Mouse (Mus musculus) spleen, adult 12 weeks (tissue): Measurements from ENCODE around the gene Nop16.

ENCODE experiments used
- DNase-seq: peaks from one replicate; pipeline ENCODE4 v3.0.0; 2022; ENCODE audit warnings: low spot score

The Nop16 gene

GRCm38 (mm10) chr13:54596107-54596690, 6.3 kb upstream of the Nop16 start:
- no peak for DNase-seq

- no peak for DNase-seq
These were observed 3.7 kb upstream of the Nop16 start for GRCm38 (mm10) chr13:54593617-54594016.

- DNase-seq: no peak
These were observed 2.0 kb upstream of the Nop16 start for GRCm38 (mm10) chr13:54591776-54592356.

GRCm38 (mm10) chr13:54589414-54589995, 385 bp downstream of the Nop16 start:
- DNase-seq: no peak

DNA sequence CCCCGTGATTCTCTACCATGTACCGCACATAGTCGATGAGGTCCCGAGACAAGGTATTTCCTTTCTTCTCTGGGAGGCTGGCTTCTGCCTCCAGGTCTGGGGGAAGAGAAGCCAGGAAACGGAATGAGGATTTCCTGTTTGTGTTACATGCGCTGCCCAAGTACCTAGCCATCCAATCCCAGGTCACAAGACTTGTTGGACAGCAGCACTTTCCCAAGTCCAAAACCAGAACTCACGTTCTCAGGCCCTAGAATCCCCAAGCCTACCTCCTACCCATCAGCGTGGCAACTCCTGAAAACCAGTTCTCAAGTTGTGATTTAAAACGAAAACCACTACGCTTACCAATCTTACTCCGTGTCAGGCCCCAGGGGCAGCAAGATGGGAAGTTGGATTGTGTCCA, 4.1 kb downstream of the Nop16 start:
- no peak for DNase-seq

DNA sequence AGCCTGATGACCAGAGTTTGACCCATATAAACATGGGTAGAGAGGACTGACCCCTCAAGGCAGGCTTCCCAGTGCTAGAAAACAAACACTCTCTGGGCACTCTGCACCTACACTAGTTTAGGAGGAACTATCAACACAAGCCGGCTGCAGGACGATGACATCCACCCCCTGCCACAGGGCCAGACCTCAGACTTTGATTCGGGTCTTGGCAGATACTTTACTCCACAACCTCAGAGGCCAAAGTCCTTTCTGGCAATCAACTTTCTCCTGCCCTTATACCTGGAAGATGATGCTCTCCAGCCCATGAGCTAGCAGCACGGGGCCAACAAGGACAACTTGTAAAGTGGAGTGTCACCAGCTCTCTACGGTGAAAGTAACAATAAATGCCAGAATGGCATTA, 7.0 kb downstream of the Nop16 start:
- DNase-seq: no peak

GRCm38 (mm10) chr13:54582126-54582525, 7.8 kb downstream of the Nop16 start:
- DNase-seq: no peak

GRCm38 (mm10) chr13:54581385-54581784, 8.5 kb downstream of the Nop16 start:
- DNase-seq: no peak

GRCm38 (mm10) chr13:54577652-54578507, 12.0 kb downstream of the Nop16 start:
- no peak for DNase-seq

GRCm38 (mm10) chr13:54575489-54575888, 14.4 kb downstream of the Nop16 start:
- DNase-seq: no peak

DNA sequence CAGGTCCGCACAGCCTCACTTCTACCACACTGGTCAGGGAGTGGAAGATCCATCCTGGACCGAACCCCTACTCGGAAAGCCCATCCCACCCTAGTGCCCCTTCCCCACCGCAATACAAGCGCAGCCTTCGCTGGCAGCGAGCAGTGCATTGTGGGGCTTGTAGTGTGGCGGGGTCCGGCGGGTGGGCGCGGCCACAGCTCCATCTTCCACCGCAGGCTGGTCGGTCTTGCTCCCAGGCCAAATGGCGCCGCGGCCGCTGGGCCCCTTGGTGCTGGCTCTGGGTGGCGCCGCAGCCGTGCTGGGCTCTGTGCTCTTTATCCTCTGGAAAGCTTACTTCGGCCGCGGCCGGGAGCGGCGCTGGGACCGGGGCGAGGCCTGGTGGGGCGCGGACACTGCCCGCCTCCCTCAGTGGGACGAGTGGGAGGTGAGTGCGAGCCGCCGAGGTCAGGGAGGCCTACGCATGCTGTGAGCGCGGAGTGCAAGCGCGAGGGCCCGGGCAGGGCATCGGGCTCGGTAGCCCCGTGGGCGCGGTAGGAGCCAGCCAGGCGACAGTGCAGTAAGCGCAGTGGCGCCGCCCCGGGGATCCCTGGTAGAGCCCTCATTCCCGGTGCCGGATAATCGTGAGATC, 14.9 kb downstream of the Nop16 start, which contains the start of gene Arl10:
TSS of gene Arl10 (plus strand) at position 162 of the 628 bp plus-strand sequence.
- DNase-seq: peak; percentile 7

DNA sequence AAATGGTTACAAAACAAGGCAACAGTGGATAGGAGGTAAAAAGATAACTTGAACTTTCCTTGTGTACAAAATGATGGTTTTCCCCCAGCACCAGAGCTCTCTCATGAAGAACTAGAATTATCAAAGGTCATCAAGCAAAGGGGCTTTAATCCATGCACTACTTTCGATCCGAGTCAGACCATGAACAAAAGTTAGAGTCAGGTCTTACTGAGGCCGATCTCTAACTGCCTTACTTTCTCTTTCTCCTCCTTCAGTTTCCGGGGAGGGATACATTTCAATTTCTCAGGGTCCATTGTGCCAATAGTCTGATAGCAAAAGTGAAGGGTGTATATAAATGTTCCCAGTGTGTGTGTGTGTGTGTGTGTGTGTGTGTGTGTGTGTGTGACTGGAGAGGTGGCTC, 17.3 kb downstream of the Nop16 start:
- DNase-seq: no peak

DNA sequence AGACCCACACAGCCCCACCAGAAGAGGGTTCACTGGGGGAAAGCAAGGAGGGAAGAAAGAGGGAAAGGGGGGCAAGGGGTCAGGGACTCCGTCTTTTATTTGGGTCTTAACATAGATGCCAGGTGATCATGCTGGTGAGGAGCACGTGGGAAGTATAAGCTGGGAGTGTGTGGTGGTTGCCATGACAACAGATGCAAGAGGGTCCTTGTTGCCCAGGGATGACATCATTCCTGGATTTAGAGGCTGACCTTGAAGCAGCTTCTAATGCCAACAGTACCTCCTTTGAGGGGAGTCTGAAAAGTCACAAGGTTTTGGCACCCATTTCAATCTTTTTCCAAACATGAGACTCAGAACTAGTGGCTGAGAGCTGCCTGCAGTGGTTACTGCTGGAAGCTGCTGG, 18.3 kb downstream of the Nop16 start:
- DNase-seq: no peak

- no peak for DNase-seq
These were observed 19.2 kb downstream of the Nop16 start for GRCm38 (mm10) chr13:54570736-54571135.

DNA sequence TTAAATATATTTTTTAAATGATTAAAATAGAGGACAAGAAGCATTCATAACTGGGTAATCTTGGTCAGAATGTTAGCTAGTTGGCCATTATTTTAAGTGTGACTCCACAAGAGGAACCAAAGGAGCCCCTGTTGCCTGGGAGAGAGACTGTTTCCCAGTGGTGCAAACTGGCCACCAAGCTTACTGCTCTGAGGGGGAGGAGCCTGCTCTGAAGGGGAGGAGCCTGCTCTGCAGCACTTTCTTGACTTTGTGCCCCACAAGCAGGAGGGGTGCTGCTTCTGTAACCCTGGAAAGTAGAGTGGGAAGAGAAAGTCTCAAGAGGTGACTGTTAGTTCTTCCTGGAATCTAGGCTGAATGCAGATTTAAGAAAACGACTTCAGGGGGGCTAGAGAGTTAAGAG, 20.6 kb downstream of the Nop16 start:
- DNase-seq: no peak

GRCm38 (mm10) chr13:54568380-54568779, 21.5 kb downstream of the Nop16 start:
- no peak for DNase-seq

DNA sequence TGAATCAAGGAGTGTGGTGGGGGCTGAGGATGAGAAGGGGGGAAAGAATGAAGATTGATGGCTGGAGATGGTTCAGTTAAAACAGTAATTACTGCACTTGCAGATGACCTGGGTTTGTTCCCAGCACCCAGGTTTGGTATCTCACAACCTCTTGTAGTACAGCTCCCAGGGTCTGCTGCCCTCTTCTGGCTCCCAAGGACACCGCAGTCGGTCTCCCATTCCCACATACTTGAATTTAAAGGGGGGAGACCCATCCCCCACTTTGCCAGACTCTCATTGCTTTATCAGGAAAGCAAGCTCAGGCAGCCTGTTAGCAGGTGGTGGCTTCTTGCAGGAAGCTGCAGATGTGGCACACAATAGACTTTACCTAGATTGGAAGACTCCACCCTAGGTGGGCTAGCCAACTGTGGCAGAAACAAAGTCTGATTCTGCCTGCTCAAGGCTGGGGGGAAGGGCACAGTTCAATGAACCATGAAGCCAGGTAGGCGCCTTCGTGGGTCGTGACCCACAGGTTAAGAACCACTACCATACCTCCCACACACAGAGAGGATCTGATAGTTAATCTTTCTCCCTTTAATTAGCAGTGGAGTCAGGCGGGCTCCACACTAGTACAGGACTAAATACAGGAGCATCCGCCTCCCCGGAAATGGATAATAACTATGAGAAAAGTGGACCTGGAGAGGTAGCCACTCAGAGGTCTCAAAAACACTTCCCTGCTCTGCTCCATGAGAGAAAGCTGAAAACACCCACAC, 24.1 kb downstream of the Nop16 start:
- DNase-seq: no peak

DNA sequence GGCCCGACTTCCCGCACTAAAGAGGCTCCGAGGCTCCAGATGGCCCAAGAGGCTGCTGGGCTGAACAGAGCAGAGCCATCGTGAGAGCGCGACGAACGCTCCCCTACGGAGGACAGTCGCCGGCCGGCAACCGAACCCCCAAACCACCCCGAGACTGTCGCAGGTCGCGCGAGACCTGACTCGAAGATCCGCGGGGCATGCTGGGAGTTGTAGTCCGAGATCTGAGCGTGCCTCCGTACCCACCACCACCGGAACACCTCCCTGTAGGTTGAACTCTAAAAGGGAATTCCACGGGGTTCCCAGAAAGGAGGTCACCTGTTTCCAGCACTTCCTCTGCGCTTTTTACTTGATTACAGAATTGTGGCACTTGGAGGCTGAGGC, 24.7 kb downstream of the Nop16 start, which contains the start of gene 4833439L19Rik:
TSS of gene 4833439L19Rik (minus strand) at position 235 of the 381 bp plus-strand sequence.
- DNase-seq: peak; percentile 90

DNA sequence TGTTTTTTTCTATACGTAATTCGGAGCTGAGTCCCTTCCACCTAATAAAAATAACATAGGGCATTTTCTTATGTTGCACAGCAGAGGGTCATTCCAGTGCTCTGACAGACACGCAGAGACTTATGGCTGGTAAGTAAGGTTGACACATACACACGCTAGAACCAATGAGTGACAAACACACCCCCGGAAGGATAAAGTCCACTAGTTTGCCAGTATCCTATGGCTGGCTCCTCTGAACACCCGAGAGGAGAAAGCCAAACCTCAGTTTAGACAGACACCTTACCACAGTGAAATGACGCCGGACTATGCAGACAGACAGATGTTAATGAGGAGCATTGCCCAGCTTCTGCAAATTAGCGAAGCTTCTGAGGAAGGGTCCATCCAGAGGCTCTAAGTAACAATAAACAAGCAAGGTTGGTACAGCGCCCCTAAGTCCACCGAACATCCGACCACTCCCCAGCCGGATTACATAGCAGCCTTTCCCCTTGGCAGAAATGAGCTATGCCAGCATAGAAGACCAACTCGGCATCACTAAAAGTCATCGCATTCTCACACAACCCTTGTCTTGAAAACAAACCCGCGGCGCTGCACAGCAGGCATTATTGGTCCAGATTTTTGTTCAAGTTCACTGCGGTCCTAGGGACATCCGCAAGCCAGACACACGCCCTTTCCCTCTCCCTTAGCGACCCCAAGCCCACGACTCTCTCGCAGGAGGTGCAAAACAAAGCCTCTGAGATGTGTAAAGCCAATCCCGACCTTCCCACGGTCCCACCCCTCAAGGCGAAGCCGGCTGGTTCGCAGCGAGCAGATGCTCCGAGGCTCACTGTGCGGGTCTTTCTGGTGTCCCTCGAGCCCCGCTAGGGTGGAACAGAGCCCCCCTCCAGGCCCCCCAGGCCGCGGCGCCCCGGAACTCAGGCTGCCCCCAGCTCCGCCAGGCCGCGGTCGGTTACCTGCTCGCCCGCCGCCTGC, 25.4 kb downstream of the Nop16 start:
- no peak for DNase-seq

DNA sequence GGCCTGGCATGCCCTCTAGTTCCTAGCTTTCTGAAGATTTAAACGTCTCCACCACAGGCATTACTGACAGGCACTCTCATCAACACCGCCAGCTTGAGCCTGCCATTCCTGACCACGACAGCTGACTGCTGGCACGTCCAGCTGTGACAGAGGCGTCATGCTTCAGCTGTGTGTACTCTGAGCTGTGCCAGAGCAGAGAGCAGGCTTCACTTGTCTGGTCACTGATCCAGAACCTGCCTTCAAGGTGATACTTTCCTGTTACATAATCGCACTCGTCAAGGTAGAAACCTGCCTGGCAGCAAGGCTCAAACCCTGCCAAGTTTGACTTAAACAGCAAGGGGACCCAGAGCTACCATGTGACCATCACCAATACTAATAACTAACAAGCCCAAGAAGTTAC, 27.3 kb downstream of the Nop16 start:
- DNase-seq: no peak
